Mouse (Mus musculus) cerebellum, adult 9-10 months (tissue): ENCODE data around the gene Hmcn2.
A peak's percentile ranks its signal among the peaks of the same experiment; 100 is the strongest.

Source experiments
- DNase-seq: peaks from one replicate; pipeline ENCODE4 v3.0.0; 2022

The Hmcn2 gene

GRCm38 (mm10) chr2:31314007-31314465, at the start of gene Hmcn2:
Gene Hmcn2 (plus strand): TSS chr2:31314415.
- no peak for DNase-seq

DNA sequence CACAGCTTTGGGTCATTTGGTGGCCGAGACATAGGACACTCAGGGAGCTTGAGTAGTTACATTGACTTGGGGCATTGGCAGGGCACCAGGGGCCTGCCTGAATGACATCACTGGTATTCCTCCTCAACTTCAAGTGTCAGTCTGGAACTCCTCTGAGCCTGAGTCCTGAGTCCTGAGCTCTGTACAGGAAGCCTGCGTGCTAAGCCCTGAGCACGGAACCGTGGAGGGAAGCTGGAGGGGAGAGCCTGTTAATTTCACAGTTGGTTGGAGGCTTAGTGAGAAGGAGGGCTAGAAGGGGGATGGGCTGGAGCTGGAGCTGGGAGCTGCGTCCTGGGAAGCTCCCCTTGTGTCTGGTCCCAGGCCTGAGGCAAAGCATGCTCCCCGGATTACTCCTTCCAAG, 46.8 kb upstream of the Hmcn2 start:
- DNase-seq = peak; percentile 63

DNA sequence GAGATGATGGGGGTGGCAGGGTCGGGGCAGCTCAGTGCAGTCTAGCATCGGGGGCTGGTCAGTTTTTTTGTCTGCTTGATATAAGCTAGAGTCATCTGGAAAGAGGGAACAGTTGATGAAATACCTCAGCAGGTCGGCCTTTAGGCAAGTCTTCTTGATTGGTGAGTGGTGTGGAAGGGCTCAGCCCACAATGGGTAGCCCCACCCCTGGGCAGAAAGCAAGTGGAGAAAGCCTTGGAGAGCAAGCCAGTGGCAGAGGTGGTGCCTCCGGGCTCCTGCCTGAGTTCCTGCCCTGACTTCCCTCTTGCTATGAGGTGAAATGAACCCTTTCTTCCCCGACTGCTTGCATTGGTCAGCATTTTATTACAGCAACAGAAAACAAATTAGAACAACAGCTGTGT, 45.6 kb upstream of the Hmcn2 start:
- no peak for DNase-seq

- DNase-seq = no peak
Observed at GRCm38 (mm10) chr2:31269188-31269587, 45.0 kb upstream of the Hmcn2 start.

GRCm38 (mm10) chr2:31269847-31270246, 44.4 kb upstream of the Hmcn2 start:
- no peak for DNase-seq

DNA sequence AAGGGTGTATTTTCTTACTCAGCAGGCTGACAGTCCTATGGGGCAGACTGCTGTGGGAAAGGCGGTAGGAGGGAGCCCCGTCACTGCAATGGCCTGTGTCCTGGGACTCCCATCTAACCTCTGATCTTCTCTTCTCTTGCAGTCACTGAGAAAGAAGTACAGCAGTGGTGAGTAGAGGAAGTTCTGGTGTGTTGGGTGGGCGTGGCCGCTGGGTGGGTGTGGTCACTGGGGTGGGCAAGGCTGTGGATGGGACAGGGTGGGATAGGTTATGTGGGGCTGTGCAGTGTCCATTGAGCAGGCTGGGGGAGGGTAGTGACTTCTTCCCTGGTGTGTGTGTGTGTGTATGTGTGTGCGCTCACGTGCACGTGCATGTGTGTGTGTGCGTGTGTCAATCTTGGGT, 43.7 kb upstream of the Hmcn2 start:
- DNase-seq = no peak

DNA sequence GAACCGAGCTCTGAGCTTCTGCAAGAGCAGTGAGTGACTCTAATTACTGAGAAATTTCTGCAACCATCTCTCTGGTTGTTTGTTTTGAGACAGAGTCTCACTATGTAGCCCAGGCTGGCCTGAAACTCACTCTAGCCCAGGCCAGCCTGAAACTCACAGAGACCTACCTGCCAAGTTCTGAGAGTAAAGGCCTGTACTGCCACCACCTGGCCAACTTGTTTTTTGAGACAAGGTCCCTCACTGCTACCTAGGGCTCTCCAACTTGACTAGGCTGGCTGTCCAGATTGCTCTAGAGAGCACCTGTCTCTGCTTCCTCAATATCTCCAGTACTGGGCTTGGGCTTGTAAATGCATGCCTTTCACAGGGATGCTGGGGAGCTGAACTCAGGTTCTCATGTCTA, 43.1 kb upstream of the Hmcn2 start:
- DNase-seq = no peak

GRCm38 (mm10) chr2:31274993-31275392, 39.2 kb upstream of the Hmcn2 start:
- no peak for DNase-seq

- peak; percentile 77 for DNase-seq
Observed at GRCm38 (mm10) chr2:31277810-31278209, 36.4 kb upstream of the Hmcn2 start.

GRCm38 (mm10) chr2:31278483-31278882, 35.7 kb upstream of the Hmcn2 start:
- DNase-seq = no peak

- DNase-seq = no peak
Observed at GRCm38 (mm10) chr2:31281138-31281537, 33.1 kb upstream of the Hmcn2 start.

DNA sequence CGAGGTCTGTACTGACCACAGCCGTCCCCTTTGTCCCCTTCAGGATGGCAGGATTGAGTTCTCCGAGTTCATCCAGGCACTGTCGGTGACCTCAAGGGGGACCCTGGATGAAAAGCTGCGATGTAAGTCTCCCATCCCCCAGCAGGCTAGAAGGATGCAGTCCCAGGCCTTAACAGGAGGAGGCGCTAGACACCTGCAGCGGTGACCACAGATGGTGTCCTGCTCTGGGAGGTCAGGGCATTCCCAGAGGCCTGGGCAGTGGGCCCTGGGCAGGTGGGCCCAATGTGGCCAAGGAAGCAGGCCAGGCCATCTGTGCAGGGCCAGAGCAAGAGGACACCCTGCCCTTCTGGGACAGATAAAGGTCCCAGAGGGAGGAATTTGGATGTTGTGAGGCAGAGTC, 31.9 kb upstream of the Hmcn2 start:
- DNase-seq = no peak

DNA sequence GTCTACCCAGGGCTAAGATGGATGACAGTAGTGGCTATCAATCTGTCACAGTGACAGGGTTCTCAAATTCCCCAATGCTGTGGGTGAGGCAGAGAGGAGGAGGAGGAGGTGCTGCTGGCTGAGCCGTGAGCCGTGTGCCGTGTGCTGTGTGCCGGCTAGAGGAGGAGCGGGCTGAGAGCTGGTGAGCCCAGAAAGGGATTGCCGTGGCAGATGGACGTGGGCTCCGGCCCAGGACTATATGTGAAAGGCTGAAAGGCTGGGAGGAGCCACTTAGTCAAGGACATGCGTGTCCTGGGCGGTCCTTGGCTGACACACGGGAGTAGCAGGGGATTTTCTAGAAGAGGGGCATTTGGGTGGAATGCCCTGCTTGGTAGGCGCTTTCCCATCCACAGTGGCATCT, 31.3 kb upstream of the Hmcn2 start:
- no peak for DNase-seq

GRCm38 (mm10) chr2:31284531-31284930, 29.7 kb upstream of the Hmcn2 start:
- DNase-seq = no peak

- peak; percentile 81 for DNase-seq
Observed at GRCm38 (mm10) chr2:31291421-31291820, 22.8 kb upstream of the Hmcn2 start.

GRCm38 (mm10) chr2:31294985-31295384, 19.2 kb upstream of the Hmcn2 start:
- peak; percentile 88 for DNase-seq

DNA sequence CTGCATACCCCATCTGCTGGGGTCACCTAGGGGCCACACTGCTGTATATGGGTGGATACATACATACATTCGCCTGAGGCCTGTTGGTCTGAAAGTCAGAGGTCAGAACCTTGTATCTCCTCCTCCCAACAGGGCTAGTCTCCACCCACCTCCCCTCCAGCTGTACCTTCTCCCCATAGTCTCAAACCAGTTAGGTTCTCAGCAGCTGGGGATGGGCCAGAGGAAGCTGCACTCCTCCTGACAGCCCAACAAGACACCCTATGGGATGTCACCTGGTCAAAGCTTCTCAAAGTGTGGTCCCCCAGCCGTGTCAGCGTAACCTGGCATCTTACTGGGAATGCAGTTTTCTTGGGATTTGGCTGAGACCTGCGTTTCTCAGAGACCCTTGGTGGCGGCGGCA, 17.8 kb upstream of the Hmcn2 start:
- peak; percentile 30 for DNase-seq

GRCm38 (mm10) chr2:31297602-31298268, 16.5 kb upstream of the Hmcn2 start:
- peak; percentile 66 for DNase-seq

GRCm38 (mm10) chr2:31298814-31299213, 15.4 kb upstream of the Hmcn2 start:
- peak; percentile 17 for DNase-seq

DNA sequence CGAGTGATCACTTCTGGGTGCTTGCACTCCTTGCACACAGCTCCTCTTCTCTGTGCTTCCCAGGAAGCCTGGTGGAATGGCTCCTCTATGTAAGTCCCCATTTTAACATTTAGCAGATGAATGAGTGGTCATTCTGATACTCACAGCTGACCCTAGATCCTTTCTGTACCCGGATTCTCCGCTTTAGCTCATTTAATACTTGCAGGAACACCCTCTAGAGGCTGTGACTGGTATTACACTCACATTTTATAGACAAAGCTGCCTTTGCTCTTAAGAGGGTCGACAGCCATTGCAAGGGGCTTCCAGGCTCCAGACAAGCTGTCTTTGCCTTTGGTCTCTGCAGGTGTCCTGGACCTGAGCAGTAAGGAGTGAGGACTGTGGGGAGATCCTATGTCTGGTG, 14.9 kb upstream of the Hmcn2 start:
- DNase-seq = peak; percentile 73

DNA sequence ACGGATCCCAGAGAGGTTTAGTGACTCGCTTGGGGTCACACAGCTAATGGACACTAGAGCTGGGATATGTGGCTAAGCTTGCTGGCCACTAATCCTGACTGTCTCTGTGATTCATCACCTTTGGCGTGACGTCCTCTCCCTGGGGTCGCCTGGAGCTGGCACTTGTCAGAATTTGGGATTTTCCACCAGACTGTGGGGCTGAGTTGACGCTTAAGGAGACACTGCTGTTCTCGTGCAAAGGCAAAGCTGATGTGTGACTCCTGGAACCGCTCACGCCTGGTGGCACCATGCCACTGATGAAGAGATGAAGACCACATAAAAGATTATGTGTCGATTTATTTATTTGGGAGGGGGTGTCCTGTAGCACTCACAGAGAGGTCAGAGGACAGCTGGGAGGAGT, 14.2 kb upstream of the Hmcn2 start:
- DNase-seq = peak; percentile 18

DNA sequence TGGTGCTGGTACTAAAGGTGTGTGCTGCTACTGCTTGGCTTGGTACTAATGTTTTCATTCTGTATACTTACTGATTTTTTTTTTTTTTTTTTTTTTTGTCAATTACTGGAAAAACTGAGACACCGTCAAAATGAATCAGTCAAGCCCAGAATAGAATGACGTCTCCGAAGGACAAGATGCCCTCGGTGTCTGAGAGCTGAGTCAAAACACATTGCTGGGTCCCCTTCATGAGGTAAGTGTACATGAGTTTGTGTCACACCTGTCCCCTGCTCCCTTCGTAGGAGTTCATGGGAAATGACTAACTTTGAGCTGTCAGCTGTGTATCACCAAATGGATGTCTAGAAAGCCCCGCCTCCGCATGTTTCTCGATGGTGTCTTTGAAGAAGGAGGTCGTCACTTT, 11.0 kb upstream of the Hmcn2 start:
- no peak for DNase-seq

DNA sequence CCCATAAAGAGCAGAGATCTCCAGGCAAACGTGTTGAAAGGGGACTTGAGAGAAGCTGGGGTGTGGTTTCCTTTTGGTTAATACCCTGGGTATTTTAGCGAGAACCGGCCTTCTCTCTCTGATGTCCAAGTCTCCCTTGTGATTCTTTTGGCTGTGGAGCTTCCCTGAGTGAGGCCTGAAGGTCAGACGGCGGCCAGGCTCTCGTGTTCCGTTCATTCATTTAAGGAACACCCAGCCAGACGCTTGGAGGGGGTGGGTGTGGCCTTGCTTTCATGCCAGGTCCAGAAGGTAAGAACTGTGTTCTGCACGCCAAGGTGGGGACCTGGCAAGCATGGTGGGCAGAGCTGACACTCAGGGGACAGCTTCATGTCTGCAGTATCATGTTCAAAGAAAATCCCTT, 10.0 kb upstream of the Hmcn2 start:
- DNase-seq = no peak

GRCm38 (mm10) chr2:31304801-31305665, 9.2 kb upstream of the Hmcn2 start:
- DNase-seq = no peak
